In the genomic region with DNA sequence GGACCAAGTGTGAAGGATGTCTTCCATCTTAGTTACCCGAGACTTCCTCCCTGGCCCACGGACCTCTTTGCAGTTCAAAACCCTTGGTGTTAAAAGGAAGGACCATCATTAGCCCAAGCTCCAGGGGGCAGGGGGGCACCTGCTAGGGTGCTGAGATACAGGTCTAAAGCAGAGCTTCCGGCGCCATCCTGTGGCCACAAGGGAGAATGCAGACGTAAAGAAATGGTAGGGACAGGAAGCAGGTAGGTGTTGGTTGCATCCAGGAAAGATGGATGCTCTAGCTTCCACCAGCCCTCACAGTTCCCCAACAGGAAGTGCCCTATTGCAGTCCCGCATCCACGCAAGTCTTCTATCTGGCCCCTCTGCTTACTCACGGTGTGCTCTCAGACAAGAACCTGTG, we compare ENCODE assay signal across 8 mouse cellular contexts. TPM values are rescaled to one million over a fixed set of nuclear protein-coding genes. Genes with fewer than 3 reads are reported as not detected.
DNase-seq lines count a peak whose midpoint lies in the region; ATAC-seq and TF ChIP-seq lines count a peak whose summit lies in the region.
"Had no signal": no experiment of that assay in that cellular context is flagged by ENCODE, and none has a peak within 500 bp of the region (broad histone marks: within the 10 kb centered on the region; RNA-seq: fewer than 3 reads in every experiment).

No protein-coding gene starts in this region.

- peak; percentile 4 for DNase-seq in liver, adult 2 months (ENCODE audit: extremely low read depth, low read depth, low spot score)
- no peak for DNase-seq in liver, embryonic 11.5 days (ENCODE audit: low spot score)
- DNase-seq in MN1 (ENCODE audit: low spot score), result peak; percentile 77
- DNase-seq in cerebellum, adult 9-10 months, result peak; percentile 17
- peak; percentile 50 to 51 for DNase-seq in kidney, postnatal 25 days
- peak; percentile 61 for DNase-seq in lung, postnatal 10 days
- peak; percentile 60 for DNase-seq in stomach, postnatal 0 days (ENCODE audit: low spot score)

- no peak overlapping the region for H3K9ac ChIP-seq in liver, adult 2 months (ENCODE audit: low read depth, low read length)
- no peak overlapping the region for H3K9ac ChIP-seq in liver, embryonic 11.5 days (ENCODE audit: low read depth, low read length)
- H3K9ac ChIP-seq in stomach, postnatal 0 days (ENCODE audit: low read length), result no peak overlapping the region

- H3K4me1 ChIP-seq in liver, adult 2 months (ENCODE audit: control insufficient read depth, insufficient read depth, low read length), result no peaks in the 10 kb centered on the region
- H3K4me1 ChIP-seq in liver, embryonic 11.5 days (replicated peaks; ENCODE audit: control insufficient read depth, insufficient read depth, low read length), result no peaks in the 10 kb centered on the region; the same call in 1 of the 2 replicates
- H3K4me1 ChIP-seq in stomach, postnatal 0 days (replicated peaks; ENCODE audit: control insufficient read depth, insufficient read depth), result 0 out of 2 replicates have a peak, but pooled peaks cover 2% of the 10 kb centered on the region

- no peak overlapping the region for H3K27ac ChIP-seq in liver, adult 2 months (replicated peaks; ENCODE audit: insufficient read depth, low read depth, low read length)
- no peak overlapping the region for H3K27ac ChIP-seq in liver, embryonic 11.5 days (ENCODE audit: low read depth, low read length)
- no peak overlapping the region for H3K27ac ChIP-seq in stomach, postnatal 0 days (replicated peaks)

- H3K4me2 ChIP-seq in liver, embryonic 11.5 days, result no peak overlapping the region
- H3K4me2 ChIP-seq in stomach, postnatal 0 days (replicated peaks; ENCODE audit: low read depth), result no peak overlapping the region

- no peaks in the 10 kb centered on the region for H3K9me3 ChIP-seq in liver, embryonic 11.5 days (ENCODE audit: control insufficient read depth, low read length)
- H3K9me3 ChIP-seq in stomach, postnatal 0 days (ENCODE audit: control insufficient read depth, low read length), result no peaks in the 10 kb centered on the region

- peak; percentile 69 for TF ChIP-seq CTCF in liver, adult 2 months (IDR thresholded peaks at IDR 0.05; ENCODE audit: low read depth, low read length)
- TF ChIP-seq CTCF in stomach, postnatal 0 days (IDR thresholded peaks at IDR 0.05; ENCODE audit: low read depth), result peak; percentile 80

- TF ChIP-seq POLR2A in liver, adult 2 months (IDR thresholded peaks at IDR 0.05; ENCODE audit: extremely low read depth, insufficient read depth, low read length), result no peak

- H3K79me2 ChIP-seq in liver, adult 2 months (ENCODE audit: control insufficient read depth, insufficient read depth, low read length), result no peaks in the 10 kb centered on the region

- no peak overlapping the region for H3K4me3 ChIP-seq in liver, adult 2 months (ENCODE audit: insufficient read depth, low read depth, low read length)
- H3K4me3 ChIP-seq in liver, embryonic 11.5 days (ENCODE audit: low read depth, low read length), result no peak overlapping the region
- no peak overlapping the region for H3K4me3 ChIP-seq in stomach, postnatal 0 days (ENCODE audit: low read depth, low read length)

- no peaks in the 10 kb centered on the region for H3K36me3 ChIP-seq in liver, adult 2 months (ENCODE audit: control insufficient read depth, insufficient read depth, low read length)
- H3K36me3 ChIP-seq in liver, embryonic 11.5 days (ENCODE audit: control insufficient read depth, insufficient read depth, low read length), result no peaks in the 10 kb centered on the region
- no peaks in the 10 kb centered on the region for H3K36me3 ChIP-seq in stomach, postnatal 0 days (ENCODE audit: control insufficient read depth, insufficient read depth, low read length)

- H3K27me3 ChIP-seq in liver, adult 2 months (ENCODE audit: control insufficient read depth, insufficient read depth, low read length), result no peaks in the 10 kb centered on the region
- peaks cover 28% of the 10 kb centered on the region for H3K27me3 ChIP-seq in liver, embryonic 11.5 days (replicated peaks; ENCODE audit: control insufficient read depth, insufficient read depth, low read length)
- H3K27me3 ChIP-seq in stomach, postnatal 0 days (ENCODE audit: control insufficient read depth, insufficient read depth, low read length), result no peaks in the 10 kb centered on the region

- 7% methylated on average over 8 of the region's 8 CpGs for WGBS in liver, adult 2 months
- 6% methylated on average over 8 of the region's 8 CpGs for WGBS in liver, embryonic 11.5 days
- 16% methylated on average over 8 of the region's 8 CpGs for WGBS in stomach, postnatal 0 days

- ATAC-seq in liver, embryonic 11.5 days (replicated peaks; ENCODE audit: low FRiP score), result no peak
- no peak for ATAC-seq in stomach, postnatal 0 days (ENCODE audit: low FRiP score, low TSS enrichment)

- TF ChIP-seq EP300 in stomach, postnatal 0 days (optimal IDR thresholded peaks at IDR 0.05), result no peak

RNA-seq across cellular contexts. Expression of a gene that starts 1.9 kb away (rescaled TPM):
- total RNA-seq in liver, adult 2 months (2014; rRNA removed), result 0.94 and 1.4 TPM in 2 replicates
- polyA plus RNA-seq in liver, adult 2 months (2012; rRNA removed), result 4.5 and 5.7 TPM in 2 replicates
- 9.4 and 11.6 TPM in 2 replicates for polyA plus RNA-seq in liver, embryonic 11.5 days (2014; fragmentation: Nextera tagmentation; extraction: Ambion mirVana)
- polyA plus RNA-seq in stomach, postnatal 0 days (2015; fragmentation: Nextera tagmentation; extraction: Ambion mirVana), result 4,305 and 4,348 TPM in 2 replicates

RNA-seq across cellular contexts. Expression of a gene that starts 16.0 kb away (rescaled TPM):
- total RNA-seq in liver, adult 2 months (2014; rRNA removed), result 0.18 and 0.20 TPM in 2 replicates
- not detected in 2 replicates for polyA plus RNA-seq in liver, adult 2 months (2012; rRNA removed)
- 0.04 and 0.12 TPM in 2 replicates for polyA plus RNA-seq in liver, embryonic 11.5 days (2014; fragmentation: Nextera tagmentation; extraction: Ambion mirVana)
- polyA plus RNA-seq in stomach, postnatal 0 days (2015; fragmentation: Nextera tagmentation; extraction: Ambion mirVana), result 0.32 and 0.36 TPM in 2 replicates

RNA-seq across cellular contexts. Expression of a gene that starts 18.0 kb away (rescaled TPM):
- total RNA-seq in liver, adult 2 months (2014; rRNA removed), result 0.07 and 0.09 TPM in 2 replicates
- 0.04 and 0.05 TPM in 2 replicates for polyA plus RNA-seq in liver, adult 2 months (2012; rRNA removed)
- 0.14 and 0.32 TPM in 2 replicates for polyA plus RNA-seq in liver, embryonic 11.5 days (2014; fragmentation: Nextera tagmentation; extraction: Ambion mirVana)
- polyA plus RNA-seq in stomach, postnatal 0 days (2015; fragmentation: Nextera tagmentation; extraction: Ambion mirVana), result 2.0 and 3.1 TPM in 2 replicates

RNA-seq across cellular contexts. Expression of a gene that starts 54.4 kb away (rescaled TPM):
- total RNA-seq in liver, adult 2 months (2014; rRNA removed), result not detected in 2 replicates
- not detected in 2 replicates for polyA plus RNA-seq in liver, adult 2 months (2012; rRNA removed)
- not detected in 2 replicates for polyA plus RNA-seq in liver, embryonic 11.5 days (2014; fragmentation: Nextera tagmentation; extraction: Ambion mirVana)
- not detected in 2 replicates for polyA plus RNA-seq in stomach, postnatal 0 days (2015; fragmentation: Nextera tagmentation; extraction: Ambion mirVana)
- total RNA-seq: gastrocnemius, postnatal 4 days had no signal

RNA-seq across cellular contexts. Expression of a gene that starts 56.7 kb away (rescaled TPM):
- total RNA-seq in liver, adult 2 months (2014; rRNA removed), result 511 and 573 TPM in 2 replicates
- 178 and 182 TPM in 2 replicates for polyA plus RNA-seq in liver, adult 2 months (2012; rRNA removed)
- 38.9 and 39.2 TPM in 2 replicates for polyA plus RNA-seq in liver, embryonic 11.5 days (2014; fragmentation: Nextera tagmentation; extraction: Ambion mirVana)
- polyA plus RNA-seq in stomach, postnatal 0 days (2015; fragmentation: Nextera tagmentation; extraction: Ambion mirVana), result 133 and 143 TPM in 2 replicates

Comparison
In these comparisons a context has a peak if more than half of its experiments do, and no peak if none do; other contexts are left out.
1. RNA of a gene that starts 1.9 kb away (polyA plus RNA-seq): 4,305 to 4,348 TPM in stomach, postnatal 0 days; 9.4 to 11.6 TPM in liver, embryonic 11.5 days and 4.5 to 5.7 TPM in liver, adult 2 months; every median in the first group is over 100 times any median in the second.